Mouse (Mus musculus) CD4-positive, CD25-positive, alpha-beta regulatory T cell, adult 2 months (primary cell): ENCODE results near the gene St6gal1.
A peak's percentile ranks its signal among the peaks of the same experiment; 100 is the strongest.

Experiments used
- DNase-seq: peaks from one replicate; pipeline ENCODE4 v3.0.0-alpha.2; 2012; ENCODE audit warnings: low read depth, low spot score

Gene St6gal1

GRCm38 (mm10) chr16:23272521-23273230 is 48.1 kb downstream of the St6gal1 start:
- no peak for DNase-seq

GRCm38 (mm10) chr16:23274005-23274404 is 49.5 kb downstream of the St6gal1 start:
- peak; percentile 69 for DNase-seq

GRCm38 (mm10) chr16:23274606-23275310 is 50.2 kb downstream of the St6gal1 start:
- peak; percentile 85 for DNase-seq

GRCm38 (mm10) chr16:23275661-23276060 is 51.1 kb downstream of the St6gal1 start:
- DNase-seq: no peak

GRCm38 (mm10) chr16:23279879-23280741 is 55.6 kb downstream of the St6gal1 start:
- peak; percentile 80 for DNase-seq

GRCm38 (mm10) chr16:23280742-23281090 is 56.2 kb downstream of the St6gal1 start:
- no peak for DNase-seq

GRCm38 (mm10) chr16:23282241-23282640 is 57.7 kb downstream of the St6gal1 start:
- peak; percentile 65 for DNase-seq

GRCm38 (mm10) chr16:23282941-23283340 is 58.4 kb downstream of the St6gal1 start:
- DNase-seq: no peak

- DNase-seq: no peak
Observed at GRCm38 (mm10) chr16:23283677-23284076, 59.1 kb downstream of the St6gal1 start.

- DNase-seq: no peak
Observed at GRCm38 (mm10) chr16:23284470-23285394, 60.2 kb downstream of the St6gal1 start.

GRCm38 (mm10) chr16:23286380-23287097 is 62.0 kb downstream of the St6gal1 start:
- peak; percentile 68 for DNase-seq

GRCm38 (mm10) chr16:23287312-23288040 is 62.9 kb downstream of the St6gal1 start:
- no peak for DNase-seq

GRCm38 (mm10) chr16:23288103-23288502 is 63.6 kb downstream of the St6gal1 start:
- peak; percentile 49 for DNase-seq

GRCm38 (mm10) chr16:23289424-23289823 is 64.9 kb downstream of the St6gal1 start:
- DNase-seq: no peak

- DNase-seq: no peak
Observed at GRCm38 (mm10) chr16:23290171-23290570, 65.6 kb downstream of the St6gal1 start.

- DNase-seq: no peak
Observed at GRCm38 (mm10) chr16:23291521-23291920, 67.0 kb downstream of the St6gal1 start.

GRCm38 (mm10) chr16:23294236-23294635 is 69.7 kb downstream of the St6gal1 start:
- DNase-seq: no peak

- DNase-seq: no peak
Observed at GRCm38 (mm10) chr16:23294747-23295146, 70.2 kb downstream of the St6gal1 start.

GRCm38 (mm10) chr16:23295720-23296119 is 71.2 kb downstream of the St6gal1 start:
- no peak for DNase-seq

- DNase-seq: no peak
Observed at GRCm38 (mm10) chr16:23296721-23297120, 72.2 kb downstream of the St6gal1 start.
